In the genomic region with DNA sequence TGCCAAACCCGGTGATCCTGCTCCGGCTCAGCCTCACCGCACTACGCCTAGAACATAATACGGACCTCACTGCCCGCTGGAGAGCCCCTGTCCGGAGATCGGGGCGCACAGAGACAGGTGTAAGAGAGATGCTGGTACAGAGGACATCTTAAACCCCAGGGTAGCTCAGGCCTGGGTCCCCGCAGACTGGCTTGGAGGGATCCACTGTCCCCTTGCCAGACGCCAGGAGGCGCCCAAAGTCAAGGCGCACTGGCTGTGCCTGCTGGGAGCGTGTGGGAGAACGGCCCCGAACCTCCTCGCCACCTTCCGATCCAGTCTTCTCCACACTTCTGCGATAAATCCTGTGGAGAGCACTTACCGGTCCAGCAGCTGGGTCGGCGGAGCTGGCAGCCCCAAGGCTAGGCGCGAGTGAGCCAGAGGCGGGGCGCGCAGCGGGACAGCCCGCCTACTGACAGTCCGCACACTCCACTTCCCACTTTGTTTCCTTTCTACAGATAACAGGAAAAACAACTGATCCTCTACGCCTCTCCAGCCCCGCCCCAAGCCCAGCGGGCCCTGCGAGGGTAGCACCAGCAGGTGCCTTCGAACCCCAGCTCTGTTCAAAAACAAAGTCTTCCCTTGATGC, we compare ENCODE assay signal across 8 mouse cellular contexts. TPM values are rescaled to one million over a fixed set of nuclear protein-coding genes. Genes with fewer than 3 reads are reported as not detected.
DNase-seq lines count a peak whose midpoint lies in the region; ATAC-seq lines count a peak whose summit lies in the region.

No protein-coding gene starts in this region.

- ATAC-seq in hindbrain, embryonic 13.5 days (ENCODE audit: low FRiP score): peak; percentile 81
- 0 out of 2 replicates have a peak, but pooled peaks have one; percentile 41 for ATAC-seq in limb, embryonic 12.5 days (ENCODE audit: insufficient number of reproducible peaks, insufficient read depth, low FRiP score, low TSS enrichment, low read depth)
- peak; percentile 87 for ATAC-seq in midbrain, embryonic 11.5 days (ENCODE audit: low FRiP score)

- peak; percentile 60 to 85 for DNase-seq in adrenal gland, adult (ENCODE audit: inconsistent age in 2 of 2, low spot score in 1 of 2)
- no peak for DNase-seq in adrenal gland, adult 8-10 months
- peak; percentile 51 for DNase-seq in c-Kit-positive CD71-positive TER-119-positive erythroid progenitor cells, embryonic 14.5 days (ENCODE audit: low spot score)
- peak; percentile 48 for DNase-seq in forelimb bud, embryonic 11.5 days (ENCODE audit: low read depth, low spot score)
- DNase-seq in midbrain, embryonic 11.5 days (ENCODE audit: low spot score, missing footprints): peak; percentile 95
- peak; percentile 76 to 78 for DNase-seq in spleen, adult 18-20 months

- peaks cover 22% of the 10 kb centered on the region for H3K4me1 ChIP-seq in hindbrain, embryonic 13.5 days (replicated peaks)
- peaks cover 19% of the 10 kb centered on the region for H3K4me1 ChIP-seq in limb, embryonic 12.5 days (replicated peaks)
- H3K4me1 ChIP-seq in midbrain, embryonic 11.5 days (ENCODE audit: control insufficient read depth, insufficient read depth, low read length): peaks cover 4% of the 10 kb centered on the region; the same call in 1 of the 2 replicates

- peaks cover 53% of the 10 kb centered on the region for H3K27me3 ChIP-seq in hindbrain, embryonic 13.5 days
- H3K27me3 ChIP-seq in limb, embryonic 12.5 days: peaks cover 43% of the 10 kb centered on the region
- peaks cover 12% of the 10 kb centered on the region for H3K27me3 ChIP-seq in midbrain, embryonic 11.5 days (ENCODE audit: control insufficient read depth, insufficient read depth, low read length)

- 1% methylated on average over 35 of the region's 35 CpGs for WGBS in hindbrain, embryonic 13.5 days
- 1% methylated on average over 35 of the region's 35 CpGs for WGBS in limb, embryonic 12.5 days
- WGBS in midbrain, embryonic 11.5 days: under 1% methylated on average over 35 of the region's 35 CpGs

- no peaks in the 10 kb centered on the region for H3K9me3 ChIP-seq in hindbrain, embryonic 13.5 days
- H3K9me3 ChIP-seq in limb, embryonic 12.5 days: no peaks in the 10 kb centered on the region
- H3K9me3 ChIP-seq in midbrain, embryonic 11.5 days (ENCODE audit: control insufficient read depth, low read length): no peaks in the 10 kb centered on the region

- no peaks in the 10 kb centered on the region for H3K36me3 ChIP-seq in hindbrain, embryonic 13.5 days
- H3K36me3 ChIP-seq in limb, embryonic 12.5 days: no peaks in the 10 kb centered on the region
- no peaks in the 10 kb centered on the region for H3K36me3 ChIP-seq in midbrain, embryonic 11.5 days (ENCODE audit: control insufficient read depth, insufficient read depth, low read length)

- H3K4me3 ChIP-seq in hindbrain, embryonic 13.5 days: peak overlapping the region; percentile 46
- peak overlapping the region; percentile 52 for H3K4me3 ChIP-seq in limb, embryonic 12.5 days (replicated peaks)
- H3K4me3 ChIP-seq in midbrain, embryonic 11.5 days (ENCODE audit: low read depth, low read length): peak overlapping the region; percentile 40

- H3K9ac ChIP-seq in hindbrain, embryonic 13.5 days: peak overlapping the region; percentile 68
- peak overlapping the region; percentile 63 for H3K9ac ChIP-seq in limb, embryonic 12.5 days (replicated peaks)
- peak overlapping the region; percentile 63 for H3K9ac ChIP-seq in midbrain, embryonic 11.5 days (ENCODE audit: low read length)

- H3K27ac ChIP-seq in hindbrain, embryonic 13.5 days: no peak overlapping the region
- no peak overlapping the region for H3K27ac ChIP-seq in limb, embryonic 12.5 days
- no peak overlapping the region for H3K27ac ChIP-seq in midbrain, embryonic 11.5 days (ENCODE audit: low read depth, low read length)

- H3K4me2 ChIP-seq in hindbrain, embryonic 13.5 days: peak overlapping the region; percentile 74
- peak overlapping the region; percentile 79 for H3K4me2 ChIP-seq in limb, embryonic 12.5 days
- H3K4me2 ChIP-seq in midbrain, embryonic 11.5 days: peak overlapping the region; percentile 71

RNA-seq across cellular contexts. Expression of a gene that starts 4.1 kb away (rescaled TPM):
- 1 to 10 TPM; 4.8 to 9.3 (median 7.0) TPM for total RNA-seq in adrenal gland, adult 8-10 months (2022)
- 17.1 and 18.1 TPM in 2 replicates for polyA plus RNA-seq in hindbrain, embryonic 13.5 days (2015; fragmentation: Nextera tagmentation; extraction: Ambion mirVana)
- 3.8 TPM in 2 replicates for polyA plus RNA-seq in limb, embryonic 12.5 days (2016; fragmentation: Nextera tagmentation; extraction: Ambion mirVana)
- 7.8 and 8.7 TPM in 2 replicates for polyA plus RNA-seq in midbrain, embryonic 11.5 days (2014; fragmentation: Nextera tagmentation; extraction: Ambion mirVana)

RNA-seq across cellular contexts. Expression of a gene that starts 39.5 kb away (rescaled TPM):
- 10 to 100 TPM; 29.0 to 41.6 (median 36.4) TPM for total RNA-seq in adrenal gland, adult 8-10 months (2022)
- 36.3 and 41.2 TPM in 2 replicates for polyA plus RNA-seq in hindbrain, embryonic 13.5 days (2015; fragmentation: Nextera tagmentation; extraction: Ambion mirVana)
- polyA plus RNA-seq in limb, embryonic 12.5 days (2016; fragmentation: Nextera tagmentation; extraction: Ambion mirVana): 37.9 and 38.4 TPM in 2 replicates
- polyA plus RNA-seq in midbrain, embryonic 11.5 days (2014; fragmentation: Nextera tagmentation; extraction: Ambion mirVana): 15.8 and 18.4 TPM in 2 replicates
